Mouse (Mus musculus) ES-CJ7 (cell line): Measurements from ENCODE around the gene Tnik.

ENCODE experiments used
- DNase-seq: peaks from one replicate; pipeline ENCODE4 v3.0.0; 2011; ENCODE audit warnings: low read depth, low spot score

Tnik gene

GRCm38 (mm10) chr3:28705522-28706137 is 442.6 kb downstream of the Tnik start:
- DNase-seq: no peak

- DNase-seq: no peak
Measured at GRCm38 (mm10) chr3:28706736-28707135, 443.7 kb downstream of the Tnik start.

- peak; percentile 67 for DNase-seq
Measured at GRCm38 (mm10) chr3:28709740-28710139, 446.7 kb downstream of the Tnik start.

- DNase-seq: no peak
Measured at GRCm38 (mm10) chr3:28713913-28714698, 451.1 kb downstream of the Tnik start.

GRCm38 (mm10) chr3:28718521-28718920 is 455.5 kb downstream of the Tnik start:
- DNase-seq: no peak

- DNase-seq: no peak
Measured at GRCm38 (mm10) chr3:28721218-28721617, 458.2 kb downstream of the Tnik start.

GRCm38 (mm10) chr3:28721838-28722237 is 458.8 kb downstream of the Tnik start:
- no peak for DNase-seq

GRCm38 (mm10) chr3:28722531-28722930 is 459.5 kb downstream of the Tnik start:
- no peak for DNase-seq

- DNase-seq: peak; percentile 37
Measured at GRCm38 (mm10) chr3:28723534-28723933, 460.5 kb downstream of the Tnik start.

GRCm38 (mm10) chr3:28725203-28725602 is 462.2 kb downstream of the Tnik start:
- no peak for DNase-seq
